Mouse (Mus musculus): ENCODE results near the gene Slc35a5.
A peak's percentile ranks its signal among the peaks of the same experiment; 100 is the strongest.

Slc35a5 gene

GRCm38 (mm10) chr16:45117200-45117599 is 41.3 kb downstream of the Slc35a5 start:
- no peak for DNase-seq (ENCODE audit: low spot score)

GRCm38 (mm10) chr16:45110498-45110897 is 48.0 kb downstream of the Slc35a5 start:
- DNase-seq (ENCODE audit: low spot score): no peak

GRCm38 (mm10) chr16:45108203-45108878 is 50.2 kb downstream of the Slc35a5 start:
- DNase-seq (ENCODE audit: low spot score): no peak

- DNase-seq (ENCODE audit: low spot score): no peak
These were observed 53.5 kb downstream of the Slc35a5 start for GRCm38 (mm10) chr16:45104993-45105392.

- DNase-seq (ENCODE audit: low spot score): no peak
These were observed 57.6 kb downstream of the Slc35a5 start for GRCm38 (mm10) chr16:45100892-45101291.

- DNase-seq (ENCODE audit: low spot score): no peak
These were observed 59.7 kb downstream of the Slc35a5 start for GRCm38 (mm10) chr16:45098886-45099210.

GRCm38 (mm10) chr16:45098186-45098885 is 60.2 kb downstream of the Slc35a5 start:
- no peak for DNase-seq (ENCODE audit: low spot score)

GRCm38 (mm10) chr16:45097467-45097866 is 61.0 kb downstream of the Slc35a5 start:
- DNase-seq (ENCODE audit: low spot score): no peak

- no peak for DNase-seq (ENCODE audit: low spot score)
These were observed 62.7 kb downstream of the Slc35a5 start for GRCm38 (mm10) chr16:45095561-45096482.

- DNase-seq (ENCODE audit: low spot score): no peak
These were observed 63.5 kb downstream of the Slc35a5 start for GRCm38 (mm10) chr16:45095030-45095429.

- peak; percentile 37 for DNase-seq (ENCODE audit: low spot score)
These were observed 64.3 kb downstream of the Slc35a5 start for GRCm38 (mm10) chr16:45094136-45094756.

GRCm38 (mm10) chr16:45093137-45093731 is 65.3 kb downstream of the Slc35a5 start, which contains the start of gene Ccdc80:
TSS of gene Ccdc80 (plus strand) at chr16:45093402.
- DNase-seq (ENCODE audit: low spot score): peak; percentile 15

- DNase-seq (ENCODE audit: low spot score): peak; percentile 86
These were observed 68.5 kb downstream of the Slc35a5 start for GRCm38 (mm10) chr16:45090005-45090404.

Measured in retina, embryonic 14.5 days (tissue).